12 mouse cellular contexts compared by ENCODE assay signal in genomic region chr12:116919691-116920526, GRCm38 (mm10).
DNase-seq lines count a peak whose midpoint lies in the region; ATAC-seq lines count a peak whose summit lies in the region.
"Had no signal": no experiment of that assay in that cellular context is flagged by ENCODE, and none has a peak within 500 bp of the region (broad histone marks: within the 10 kb centered on the region; RNA-seq: fewer than 3 reads in every experiment).

No protein-coding gene starts in this region.

- H3K27me3 ChIP-seq in hindbrain, embryonic 12.5 days, result peaks cover 6% of the 10 kb centered on the region; the same call in 1 of the 2 replicates
- peaks cover 4% of the 10 kb centered on the region; the same call in 1 of the 2 replicates for H3K27me3 ChIP-seq in midbrain, embryonic 10.5 days (ENCODE audit: low read depth, poor library complexity, severe bottlenecking)
- no peaks in the 10 kb centered on the region for H3K27me3 ChIP-seq in intestine, embryonic 16.5 days (replicated peaks; ENCODE audit: control insufficient read depth, insufficient read depth, low read length)
- H3K27me3 ChIP-seq: liver, embryonic 13.5 days had no signal

- DNase-seq in Muller cell, postnatal 12 days (ENCODE audit: inconsistent ontology term), result peak; percentile 33
- peak; percentile 13 for DNase-seq in ZHBTc4 (ENCODE audit: low read depth, low spot score)
- DNase-seq in midbrain, embryonic 10.5 days (ENCODE audit: low spot score), result peak; percentile 38
- DNase-seq in thymus, postnatal 0 days (ENCODE audit: low spot score), result no peak
- no peak for DNase-seq in lung, postnatal 25 days (ENCODE audit: low spot score)
- no peak for DNase-seq in testis, postnatal 14 days (ENCODE audit: low spot score)
- DNase-seq: kidney, adult 11 months; liver, embryonic 13.5 days had no signal

- WGBS in hindbrain, embryonic 12.5 days, result 31% methylated on average over 22 of the region's 22 CpGs
- 67% methylated on average over 22 of the region's 22 CpGs for WGBS in midbrain, embryonic 10.5 days
- 76% methylated on average over 22 of the region's 22 CpGs for WGBS in intestine, embryonic 16.5 days

- no peaks in the 10 kb centered on the region for H3K36me3 ChIP-seq in hindbrain, embryonic 12.5 days
- no peaks in the 10 kb centered on the region for H3K36me3 ChIP-seq in midbrain, embryonic 10.5 days
- no peaks in the 10 kb centered on the region for H3K36me3 ChIP-seq in intestine, embryonic 16.5 days (ENCODE audit: control insufficient read depth, insufficient read depth, low read length)
- H3K36me3 ChIP-seq: heart, embryonic 10.5 days; liver, embryonic 13.5 days had no signal

- H3K9ac ChIP-seq in hindbrain, embryonic 12.5 days, result no peak overlapping the region
- no peak overlapping the region for H3K9ac ChIP-seq in intestine, embryonic 16.5 days (ENCODE audit: low read depth, low read length)
- H3K9ac ChIP-seq: liver, embryonic 13.5 days had no signal

- H3K4me1 ChIP-seq in hindbrain, embryonic 12.5 days, result peaks cover 27% of the 10 kb centered on the region
- peaks cover 45% of the 10 kb centered on the region for H3K4me1 ChIP-seq in midbrain, embryonic 10.5 days
- no peaks in the 10 kb centered on the region for H3K4me1 ChIP-seq in intestine, embryonic 16.5 days (ENCODE audit: control insufficient read depth, insufficient read depth, low read length)
- H3K4me1 ChIP-seq: heart, embryonic 10.5 days; liver, embryonic 13.5 days had no signal

- ATAC-seq in hindbrain, embryonic 12.5 days (ENCODE audit: low FRiP score), result peak; percentile 91
- no peak for ATAC-seq in intestine, embryonic 16.5 days

- no peak overlapping the region for H3K4me3 ChIP-seq in hindbrain, embryonic 12.5 days
- H3K4me3 ChIP-seq in midbrain, embryonic 10.5 days, result no peak overlapping the region
- H3K4me3 ChIP-seq in intestine, embryonic 16.5 days (ENCODE audit: low read length), result no peak overlapping the region
- H3K4me3 ChIP-seq: erythroblast, embryonic 14.5 days; heart, embryonic 10.5 days; liver, embryonic 13.5 days had no signal

- no peaks in the 10 kb centered on the region for H3K9me3 ChIP-seq in hindbrain, embryonic 12.5 days (replicated peaks)
- no peaks in the 10 kb centered on the region for H3K9me3 ChIP-seq in midbrain, embryonic 10.5 days (replicated peaks)
- H3K9me3 ChIP-seq in intestine, embryonic 16.5 days (ENCODE audit: control insufficient read depth, low read length), result no peaks in the 10 kb centered on the region
- H3K9me3 ChIP-seq: heart, embryonic 10.5 days; liver, embryonic 13.5 days had no signal

- H3K27ac ChIP-seq in hindbrain, embryonic 12.5 days, result peak overlapping the region; percentile 81
- peak overlapping the region; percentile 65 for H3K27ac ChIP-seq in midbrain, embryonic 10.5 days (replicated peaks)
- no peak overlapping the region for H3K27ac ChIP-seq in intestine, embryonic 16.5 days (ENCODE audit: low read length)
- H3K27ac ChIP-seq: heart, embryonic 10.5 days; liver, embryonic 13.5 days had no signal

- peak overlapping the region; percentile 30 for H3K4me2 ChIP-seq in hindbrain, embryonic 12.5 days (replicated peaks)
- no peak overlapping the region for H3K4me2 ChIP-seq in intestine, embryonic 16.5 days (ENCODE audit: low read depth, low read length)
- H3K4me2 ChIP-seq: liver, embryonic 13.5 days had no signal

Comparison
In these comparisons a context has a peak if more than half of its experiments do, and no peak if none do; other contexts are left out.
1. DNase-seq: peak in Muller cell, postnatal 12 days (single experiment), ZHBTc4 (single experiment) and midbrain, embryonic 10.5 days (single experiment); none in thymus, postnatal 0 days (single experiment), lung, postnatal 25 days (single experiment) and testis, postnatal 14 days (single experiment).